Mouse (Mus musculus) CH12.LX (cell line): ENCODE data around the gene 2810408A11Rik. TPM values are rescaled to one million over a fixed set of nuclear protein-coding genes. Genes with fewer than 3 reads are reported as not detected.

Experiments
- DNase-seq: peaks from one replicate; pipeline ENCODE4 v3.0.0-alpha.2; 2013; ENCODE audit errors: extremely low read depth
- H3K27ac ChIP-seq: 2 replicates; pipeline ENCODE4 v1.5.1; 2012; ENCODE audit warnings: low read depth, mild to moderate bottlenecking, control low read depth, moderate library complexity; ENCODE audit not compliant: insufficient read depth
- H3K27me3 ChIP-seq: replicated peaks from 2 replicates; pipeline ENCODE3; 2012; ENCODE audit warnings: inconsistent platforms
- H3K36me3 ChIP-seq, 2 experiments: replicated peaks in 1 of 2; 2 replicates each; pipeline versions ENCODE3 to v1.6.1; 2012; ENCODE audit warnings: inconsistent platforms in 1 of 2, low read length in 1 of 2, mild to moderate bottlenecking in 1 of 2, mixed read lengths in 1 of 2, moderate library complexity in 1 of 2; ENCODE audit not compliant: control insufficient read depth in 1 of 2, insufficient read depth in 1 of 2
- H3K4me1 ChIP-seq, 2 experiments: 2 replicates each; pipeline ENCODE4 v1.6.1; 2012; ENCODE audit warnings: inconsistent platforms in 1 of 2, moderate library complexity in 1 of 2; ENCODE audit not compliant: insufficient read depth in 2 of 2, control insufficient read depth in 1 of 2
- H3K4me2 ChIP-seq: 2 replicates; pipeline ENCODE4 v1.6.1; 2012; ENCODE audit warnings: low read depth, mild to moderate bottlenecking, control low read depth; ENCODE audit not compliant: poor library complexity, insufficient read depth, severe bottlenecking
- H3K4me3 ChIP-seq, 3 experiments: fragments of 150-350 bp in 1 of 3; sonication (generic) in 1 of 3; replicated peaks in 1 of 3; 2 replicates each; pipeline versions ENCODE3 to v1.5.1; 2011 to 2012; ENCODE audit warnings: low read depth in 2 of 3, low read length in 2 of 3, mild to moderate bottlenecking in 2 of 3, moderate library complexity in 2 of 3, control low read depth in 1 of 3, improper control_type of control experiment in 1 of 3, inconsistent platforms in 1 of 3, mixed read lengths in 1 of 3; ENCODE audit not compliant: poor library complexity in 1 of 3
- H3K79me2 ChIP-seq: replicated peaks from 2 replicates; pipeline ENCODE4 v1.6.1; 2012; ENCODE audit warnings: mild to moderate bottlenecking, moderate library complexity; ENCODE audit not compliant: control insufficient read depth, poor library complexity, insufficient read depth, severe bottlenecking; ENCODE audit errors: extremely low read depth
- H3K9ac ChIP-seq: 2 replicates; pipeline ENCODE4 v1.6.1; 2012; ENCODE audit warnings: low read depth, mild to moderate bottlenecking, control low read depth, moderate library complexity; ENCODE audit not compliant: insufficient read depth
- H3K9me3 ChIP-seq: replicated peaks from 2 replicates; pipeline ENCODE3; 2012; ENCODE audit warnings: low read length, inconsistent platforms, mixed read lengths
- CHD1 ChIP-seq: IDR thresholded peaks from 2 replicates; pipeline ENCODE4 v1.6.1; 2012; ENCODE audit warnings: low read depth, low read length, improper control_type of control experiment, inconsistent platforms
- CTCF ChIP-seq, 2 experiments: IDR thresholded peaks in 1 of 2; conservative IDR thresholded peaks in 1 of 2; 2 replicates each; pipeline ENCODE4 v1.5.1; 2011 to 2012; ENCODE audit warnings: low read depth in 2 of 2, low read length in 2 of 2, improper control_type of control experiment in 1 of 2, inconsistent platforms in 1 of 2, mild to moderate bottlenecking in 1 of 2, moderate library complexity in 1 of 2
- EP300 ChIP-seq: IDR thresholded peaks from 2 replicates; pipeline ENCODE4 v1.6.1; 2011; ENCODE audit warnings: low read length, improper control_type of control experiment
- GABPA ChIP-seq: IDR thresholded peaks from 2 replicates; pipeline ENCODE4 v1.6.1; 2012; ENCODE audit warnings: low read depth, low read length, improper control_type of control experiment, inconsistent platforms; ENCODE audit not compliant: insufficient replicate concordance
- HCFC1 ChIP-seq: IDR thresholded peaks from 2 replicates; pipeline ENCODE4 v1.6.1; 2012; ENCODE audit warnings: low read depth, mild to moderate bottlenecking, inconsistent platforms, low read length, improper control_type of control experiment
- IRF4 ChIP-seq: IDR thresholded peaks from 2 replicates; pipeline ENCODE4 v1.6.1; 2014; ENCODE audit warnings: low read depth, mild to moderate bottlenecking, inconsistent platforms, low read length, improper control_type of control experiment
- JUND ChIP-seq: conservative IDR thresholded peaks from 2 replicates; pipeline ENCODE4 v1.6.1; 2011; ENCODE audit warnings: low read depth, low read length, improper control_type of control experiment
- KAT2A ChIP-seq: IDR thresholded peaks from 2 replicates; pipeline ENCODE4 v1.6.1; 2012; ENCODE audit warnings: low read length, improper control_type of control experiment, inconsistent platforms; ENCODE audit not compliant: insufficient replicate concordance
- MAFK ChIP-seq: IDR thresholded peaks from 2 replicates; pipeline ENCODE4 v1.6.1; 2011; ENCODE audit warnings: low read length, improper control_type of control experiment; ENCODE audit not compliant: insufficient replicate concordance
- MAX ChIP-seq: IDR thresholded peaks from 2 replicates; pipeline ENCODE4 v1.6.1; 2011; ENCODE audit warnings: low read length, improper control_type of control experiment
- MAZ ChIP-seq: IDR thresholded peaks from 2 replicates; pipeline ENCODE4 v1.6.1; 2012; ENCODE audit warnings: low read depth, mild to moderate bottlenecking, inconsistent platforms, low read length, improper control_type of control experiment, moderate library complexity
- MEF2A ChIP-seq: IDR thresholded peaks from 2 replicates; pipeline ENCODE4 v1.6.1; 2014; ENCODE audit warnings: low read depth, mild to moderate bottlenecking, inconsistent platforms, low read length, improper control_type of control experiment, borderline replicate concordance
- MXI1 ChIP-seq: IDR thresholded peaks from 2 replicates; pipeline ENCODE4 v1.6.1; 2011; ENCODE audit warnings: mild to moderate bottlenecking, low read depth, low read length, improper control_type of control experiment
- MYC ChIP-seq: IDR thresholded peaks from 2 replicates; pipeline ENCODE4 v1.6.1; 2011; ENCODE audit warnings: low read depth, mild to moderate bottlenecking, improper control_type of control experiment, low read length
- PAX5 ChIP-seq: IDR thresholded peaks from 2 replicates; pipeline ENCODE4 v1.6.1; 2012; ENCODE audit warnings: low read length, inconsistent platforms, mixed read lengths
- POLR2A ChIP-seq: IDR thresholded peaks from 2 replicates; pipeline ENCODE4 v1.6.1; 2011; ENCODE audit warnings: low read depth, mild to moderate bottlenecking, improper control_type of control experiment, low read length
- RAD21 ChIP-seq: IDR thresholded peaks from 2 replicates; pipeline ENCODE4 v1.6.1; 2011; ENCODE audit warnings: low read depth, mild to moderate bottlenecking, low read length, improper control_type of control experiment, moderate library complexity
- RCOR1 ChIP-seq: conservative IDR thresholded peaks from 2 replicates; pipeline ENCODE4 v1.6.1; 2012; ENCODE audit warnings: low read depth, mild to moderate bottlenecking, inconsistent platforms, low read length, improper control_type of control experiment
- SIN3A ChIP-seq: IDR thresholded peaks from 2 replicates; pipeline ENCODE4 v1.6.1; 2012; ENCODE audit warnings: low read length, improper control_type of control experiment, inconsistent platforms
- SMC3 ChIP-seq: IDR thresholded peaks from 2 replicates; pipeline ENCODE4 v1.6.1; 2011; ENCODE audit warnings: low read depth, low read length, improper control_type of control experiment
- USF1 ChIP-seq: IDR thresholded peaks from 2 replicates; pipeline ENCODE4 v1.6.1; 2014; ENCODE audit warnings: low read depth, mild to moderate bottlenecking, inconsistent platforms, low read length, improper control_type of control experiment
- USF2 ChIP-seq: conservative IDR thresholded peaks from 2 replicates; pipeline ENCODE4 v1.6.1; 2011; ENCODE audit warnings: low read depth, low read length, improper control_type of control experiment
- ZC3H11A ChIP-seq: IDR thresholded peaks from 2 replicates; pipeline ENCODE4 v1.6.1; 2012; ENCODE audit warnings: low read depth, mild to moderate bottlenecking, inconsistent platforms, low read length, improper control_type of control experiment
- ZKSCAN1 ChIP-seq: IDR thresholded peaks from 2 replicates; pipeline ENCODE4 v1.6.1; 2012; ENCODE audit warnings: low read depth, inconsistent platforms, low read length, improper control_type of control experiment, borderline replicate concordance
- ZMIZ1 ChIP-seq: IDR thresholded peaks from 2 replicates; pipeline ENCODE4 v1.6.1; 2012; ENCODE audit warnings: low read depth, mild to moderate bottlenecking, inconsistent platforms, low read length, improper control_type of control experiment
- ZNF384 ChIP-seq: IDR thresholded peaks from 2 replicates; pipeline ENCODE4 v1.6.1; 2012; ENCODE audit warnings: low read depth, low read length, improper control_type of control experiment, inconsistent platforms
- dilution Hi-C: fragments of 300-500 bp; cut with MboI; formaldehyde crosslinking; loops from 2 replicates; pipeline ENCODE4 v1.14.3; 2020; ENCODE audit warnings: low sequenced_read_pairs; ENCODE audit not compliant: extremely low pct_unique_long_range_greater_than_20kb, extremely low pct_ligation_motif_present
- in situ Hi-C: fragments of 300-500 bp; cut with MboI; formaldehyde crosslinking; loops from 3 replicates; pipeline ENCODE4 v1.14.3; 2019; ENCODE audit warnings: low sequenced_read_pairs, low pct_ligation_motif_present, low pct_unique_long_range_greater_than_20kb, mixed read lengths
- polyA plus RNA-seq: library from polyadenylated mRNA; unstranded; fragments of >175 nt; gene quantifications from 2 replicates; pipeline ENCODE4 v1.2.1, GENCODE M21; 2012; ENCODE audit warnings: low read depth; ENCODE audit not compliant: insufficient read length
- total RNA-seq, 2 experiments: library from RNA; depleted of rRNA; stranded (reverse); fragments of 300-350 nt in 1 of 2; fragments of >200 nt in 1 of 2; gene quantifications; 2 replicates each; pipeline ENCODE4 v1.2.3; 2012 to 2014

The 2810408A11Rik gene
- total and polyA plus RNA-seq, 3 experiments = 0.33 to 0.86 (median 0.59) TPM

DNA sequence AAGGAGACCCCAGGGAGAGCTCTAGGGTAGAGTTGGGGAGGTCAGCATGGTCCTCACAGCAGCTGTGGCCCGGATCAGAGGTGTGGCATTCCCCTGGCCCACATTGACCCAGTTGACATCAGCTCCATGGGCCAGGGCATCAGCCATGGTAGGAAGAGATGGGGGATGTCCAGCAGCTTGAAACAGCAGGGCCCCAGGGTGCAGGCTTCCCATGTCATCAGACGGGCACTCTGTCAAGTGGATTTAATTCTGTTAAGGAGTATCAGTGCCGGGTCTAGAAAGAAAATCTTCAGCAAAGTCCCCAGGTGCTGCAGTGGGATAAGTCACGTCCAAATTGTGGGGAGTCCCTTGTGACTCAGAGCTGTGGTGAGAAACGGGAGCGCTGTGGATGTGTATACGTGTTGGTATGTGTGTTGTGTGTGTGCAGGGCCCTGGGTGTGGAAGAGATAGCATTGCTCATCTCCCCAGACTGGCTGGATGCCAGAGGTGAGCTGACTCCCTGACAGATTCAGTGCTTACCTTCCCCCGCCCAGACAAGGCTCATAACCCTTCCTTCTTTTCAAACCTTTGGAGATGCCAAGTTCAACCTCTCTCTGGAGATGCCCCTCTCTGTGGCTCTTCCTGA lies 17.1 kb downstream of the 2810408A11Rik start:
- no peak overlapping the region for H3K4me2 ChIP-seq
- dilution Hi-C loops = no loop called here
- TF ChIP-seq MEF2A (no peak), ZMIZ1 (no peak), HCFC1 (no peak), MAFK (no peak), ZKSCAN1 (no peak), MAX (no peak), USF1 (no peak), CHD1 (no peak), EP300 (no peak), MAZ (no peak), POLR2A (no peak), MXI1 (no peak), IRF4 (no peak), KAT2A (no peak), GABPA (no peak), MYC (no peak), PAX5 (no peak), RCOR1 (no peak), USF2 (no peak)
- H3K79me2 ChIP-seq = no peaks in the 10 kb centered on the region
- in situ Hi-C loops = loop anchor here (5.0 kb wide), 1 partner anchor 34 kb away; no protein-coding TSS in a partner anchor
- DNase-seq = no peak
- peaks cover 21 to 83% of the 10 kb centered on the region in 2 experiments for H3K36me3 ChIP-seq
- peaks cover 10% of the 10 kb centered on the region for H3K9me3 ChIP-seq
- no peak overlapping the region for H3K27ac ChIP-seq
- H3K4me3 ChIP-seq = no peak overlapping the region
- no peaks in the 10 kb centered on the region for H3K27me3 ChIP-seq
- H3K9ac ChIP-seq = no peak overlapping the region
- H3K4me1 ChIP-seq = peaks cover 16 to 32% of the 10 kb centered on the region in 2 experiments

- peak; percentile 60 for DNase-seq
- Histone ChIP-seq H3K36me3 (peaks cover 21 to 80% of the 10 kb centered on the region in 2 experiments), H3K4me1 (peaks cover 21 to 38% of the 10 kb centered on the region in 2 experiments), H3K27me3 (no peaks in the 10 kb centered on the region), H3K27ac (no peak overlapping the region), H3K9ac (no peak overlapping the region)
- TF ChIP-seq CHD1 (no peak), SIN3A (no peak), JUND (no peak), ZNF384 (no peak), ZMIZ1 (no peak), CTCF (conservative IDR thresholded peaks at IDR 0.05 in 1 of 2, IDR thresholded peaks at IDR 0.05 in 1 of 2; ENCODE audit: low read depth in 2 of 2, low read length in 2 of 2) (peak; percentile 58 to 68; a peak in 3 of 4 replicates), ZKSCAN1 (no peak), RAD21 (peak; percentile 51), ZC3H11A (no peak), SMC3 (peak; percentile 47)
- TF ChIP-seq, all 38 proteins: peak for 3
- Histone ChIP-seq H3K4me2 (no peak overlapping the region), H3K4me3 (no peak overlapping the region), H3K79me2 (no peaks in the 10 kb centered on the region), H3K9me3 (peaks cover 10% of the 10 kb centered on the region)
- in situ Hi-C loops (loop anchor here (5.0 kb wide), 1 partner anchor 34 kb away; no protein-coding TSS in a partner anchor), dilution Hi-C loops (no loop called here)
These were observed 17.7 kb downstream of the 2810408A11Rik start for GRCm38 (mm10) chr11:69883066-69883465.
